Mouse (Mus musculus) neural tube, embryonic 14.5 days (tissue): ENCODE measurements at regions not wholly inside any gene's neighbourhood (a gene's known extent, or its start where the extent isn't known, plus 50 kb on each side); places are given as distances from the start of the nearest gene placed in this dataset.
A peak's percentile ranks its signal among the peaks of the same experiment; 100 is the strongest.

Experiments used
- ATAC-seq: fragments of 200-750 bp; cut with Nextera tagmentation; 2 replicates; pipeline ENCODE4 v1.8.0; 2017; ENCODE audit warnings: low read depth, mild to moderate bottlenecking, moderate TSS enrichment, moderate library complexity
- H3K27ac ChIP-seq: fragments of 300-500 bp; sonication (generic); 2 replicates; pipeline ENCODE4 v1.5.1; 2014; ENCODE audit warnings: low read depth, mild to moderate bottlenecking, control low read depth, low read length, moderate library complexity, mixed read lengths
- H3K27me3 ChIP-seq: fragments of 300-500 bp; sonication (generic); 2 replicates; pipeline ENCODE4 v1.6.1; 2014; ENCODE audit warnings: low read length; ENCODE audit not compliant: control insufficient read depth, insufficient read depth
- H3K36me3 ChIP-seq: fragments of 300-500 bp; sonication (generic); 2 replicates; pipeline ENCODE4 v1.6.1; 2014; ENCODE audit warnings: low read length, mixed read lengths; ENCODE audit not compliant: control insufficient read depth, insufficient read depth
- H3K4me1 ChIP-seq: fragments of 300-500 bp; sonication (generic); 2 replicates; pipeline ENCODE4 v1.6.1; 2014; ENCODE audit warnings: low read length; ENCODE audit not compliant: control insufficient read depth, insufficient read depth
- H3K4me2 ChIP-seq: fragments of 300-500 bp; sonication (generic); 2 replicates; pipeline ENCODE4 v1.6.1; 2014; ENCODE audit warnings: mild to moderate bottlenecking, low read depth, low read length, control low read depth
- H3K4me3 ChIP-seq: fragments of 300-500 bp; sonication (generic); 2 replicates; pipeline ENCODE4 v1.5.1; 2014; ENCODE audit warnings: low read depth, low read length, control low read depth, mixed read lengths
- H3K9ac ChIP-seq: fragments of 300-500 bp; sonication (generic); replicated peaks from 2 replicates; pipeline ENCODE4 v1.6.1; 2014; ENCODE audit warnings: low read depth, mild to moderate bottlenecking, control low read depth, low read length, mixed read lengths
- H3K9me3 ChIP-seq: fragments of 300-500 bp; sonication (generic); 2 replicates; pipeline ENCODE4 v1.6.1; 2016; ENCODE audit warnings: low read length; ENCODE audit not compliant: control insufficient read depth
- WGBS: fragments of 180-500 bp; shearing (Covaris S2); extraction: QIAGEN DNeasy Blood & Tissue Kit; methylation state at CpG from one replicate; pipeline ENCODE4 v1.1.7; 2014; 5-methylcytosine and 5-hydroxymethylcytosine counted together

GRCm38 (mm10) chr9:61620105-61620504 is 247.9 kb downstream of the Tle3 start:
- no peaks in the 10 kb centered on the region for H3K27me3 ChIP-seq
- no peaks in the 10 kb centered on the region for H3K36me3 ChIP-seq
- 23% methylated on average over 4 of the region's 4 CpGs for WGBS
- H3K9ac ChIP-seq = no peak overlapping the region
- no peak overlapping the region for H3K4me3 ChIP-seq
- H3K4me1 ChIP-seq = peaks cover 10% of the 10 kb centered on the region
- no peak for ATAC-seq
- no peak overlapping the region for H3K4me2 ChIP-seq
- no peaks in the 10 kb centered on the region for H3K9me3 ChIP-seq
- no peak overlapping the region for H3K27ac ChIP-seq

- Histone ChIP-seq H3K27me3 (no peaks in the 10 kb centered on the region), H3K4me1 (peaks cover 10% of the 10 kb centered on the region), H3K9me3 (no peaks in the 10 kb centered on the region), H3K4me3 (no peak overlapping the region), H3K4me2 (no peak overlapping the region), H3K9ac (no peak overlapping the region), H3K27ac (no peak overlapping the region), H3K36me3 (no peaks in the 10 kb centered on the region)
- ATAC-seq = peak; percentile 50; the same call in 1 of the 2 replicates
- 20% methylated on average over 12 of the region's 12 CpGs for WGBS
Observed at GRCm38 (mm10) chr9:61618510-61619249, 246.5 kb downstream of the Tle3 start.

- WGBS = 39% methylated on average over 8 of the region's 8 CpGs
- H3K27me3 ChIP-seq = no peaks in the 10 kb centered on the region
Observed at GRCm38 (mm10) chr9:61617979-61618378, 245.8 kb downstream of the Tle3 start.

GRCm38 (mm10) chr9:61615556-61615955 is 243.4 kb downstream of the Tle3 start:
- no peaks in the 10 kb centered on the region for H3K9me3 ChIP-seq
- no peak overlapping the region for H3K27ac ChIP-seq
- H3K4me1 ChIP-seq = 0 out of 2 replicates have a peak, but pooled peaks cover 2% of the 10 kb centered on the region
- ATAC-seq = no peak
- no peaks in the 10 kb centered on the region for H3K27me3 ChIP-seq
- 57% methylated on average over 4 of the region's 4 CpGs for WGBS
- no peak overlapping the region for H3K4me2 ChIP-seq
- no peak overlapping the region for H3K4me3 ChIP-seq
- H3K9ac ChIP-seq = no peak overlapping the region
- H3K36me3 ChIP-seq = no peaks in the 10 kb centered on the region

More at GRCm38 (mm10) chr9:61617979-61618378, 245.8 kb downstream of the Tle3 start:
- Histone ChIP-seq H3K4me3 (no peak overlapping the region), H3K4me2 (no peak overlapping the region), H3K9ac (no peak overlapping the region), H3K27ac (no peak overlapping the region), H3K9me3 (no peaks in the 10 kb centered on the region), H3K4me1 (peaks cover 7% of the 10 kb centered on the region), H3K36me3 (no peaks in the 10 kb centered on the region)
- no peak for ATAC-seq

- ATAC-seq = no peak
- H3K27ac ChIP-seq = no peak overlapping the region
- peaks cover 2% of the 10 kb centered on the region; the same call in 1 of the 2 replicates for H3K4me1 ChIP-seq
- no peaks in the 10 kb centered on the region for H3K9me3 ChIP-seq
- H3K4me2 ChIP-seq = no peak overlapping the region
- no peak overlapping the region for H3K4me3 ChIP-seq
- H3K27me3 ChIP-seq = no peaks in the 10 kb centered on the region
- H3K9ac ChIP-seq = no peak overlapping the region
- 86% methylated on average over 5 of the region's 5 CpGs for WGBS
- H3K36me3 ChIP-seq = no peaks in the 10 kb centered on the region
Observed at GRCm38 (mm10) chr9:61607576-61607975, 235.4 kb downstream of the Tle3 start.

GRCm38 (mm10) chr9:61602353-61602978 is 230.3 kb downstream of the Tle3 start:
- Histone ChIP-seq H3K9ac (no peak overlapping the region), H3K27me3 (no peaks in the 10 kb centered on the region), H3K9me3 (no peaks in the 10 kb centered on the region), H3K4me1 (peaks cover 3% of the 10 kb centered on the region; the same call in 1 of the 2 replicates), H3K4me2 (no peak overlapping the region), H3K4me3 (no peak overlapping the region), H3K27ac (no peak overlapping the region), H3K36me3 (no peaks in the 10 kb centered on the region)
- no peak for ATAC-seq
- 57% methylated on average over 7 of the region's 7 CpGs for WGBS

GRCm38 (mm10) chr9:61601911-61602310 is 229.7 kb downstream of the Tle3 start:
- Histone ChIP-seq H3K9me3 (no peaks in the 10 kb centered on the region), H3K27ac (no peak overlapping the region), H3K4me3 (no peak overlapping the region), H3K27me3 (no peaks in the 10 kb centered on the region), H3K9ac (no peak overlapping the region), H3K4me2 (no peak overlapping the region), H3K36me3 (no peaks in the 10 kb centered on the region), H3K4me1 (peaks cover 3% of the 10 kb centered on the region; the same call in 1 of the 2 replicates)
- no peak for ATAC-seq
- WGBS = 68% methylated on average over 6 of the region's 6 CpGs

GRCm38 (mm10) chr9:61597287-61597686 is 225.1 kb downstream of the Tle3 start:
- Histone ChIP-seq H3K4me3 (no peak overlapping the region), H3K27ac (no peak overlapping the region), H3K9me3 (no peaks in the 10 kb centered on the region), H3K36me3 (no peaks in the 10 kb centered on the region), H3K4me2 (no peak overlapping the region), H3K27me3 (no peaks in the 10 kb centered on the region), H3K4me1 (peaks cover 10% of the 10 kb centered on the region), H3K9ac (no peak overlapping the region)
- 30% methylated on average over 7 of the region's 7 CpGs for WGBS
- ATAC-seq = no peak

- Histone ChIP-seq H3K27ac (no peak overlapping the region), H3K36me3 (no peaks in the 10 kb centered on the region), H3K4me1 (peaks cover 10% of the 10 kb centered on the region), H3K9ac (no peak overlapping the region), H3K4me2 (no peak overlapping the region), H3K27me3 (no peaks in the 10 kb centered on the region), H3K4me3 (no peak overlapping the region), H3K9me3 (no peaks in the 10 kb centered on the region)
- ATAC-seq = no peak
- 47% methylated on average over 17 of the region's 17 CpGs for WGBS
Observed at GRCm38 (mm10) chr9:61596410-61597108, 224.4 kb downstream of the Tle3 start.
